Mouse (Mus musculus) forebrain, embryonic 10.5 days (tissue): ENCODE data around the gene Ugt1a6a. TPM values are rescaled to one million over a fixed set of nuclear protein-coding genes. Genes with fewer than 3 reads are reported as not detected.
"Not testable (repeated sequence)": the region's sequence is repeated elsewhere in the genome, so short reads cannot be mapped to it uniquely, and the experiment has no call there.

Experiments used
- DNase-seq: peaks from one replicate; pipeline ENCODE4 v3.0.0-alpha.2; 2017; ENCODE audit warnings: low spot score; ENCODE audit errors: extremely low spot score
- H3K27ac ChIP-seq: fragments of 300-500 bp; sonication (generic); 2 replicates; pipeline ENCODE4 v1.5.1; 2016; ENCODE audit warnings: mild to moderate bottlenecking
- H3K27me3 ChIP-seq: fragments of 300-500 bp; sonication (generic); 2 replicates; pipeline ENCODE4 v1.6.1; 2016; ENCODE audit warnings: mild to moderate bottlenecking; ENCODE audit not compliant: poor library complexity, severe bottlenecking
- H3K36me3 ChIP-seq: fragments of 300-500 bp; sonication (generic); replicated peaks from 2 replicates; pipeline ENCODE4 v1.6.1; 2016; ENCODE audit warnings: mild to moderate bottlenecking, moderate library complexity
- H3K4me1 ChIP-seq: fragments of 300-500 bp; sonication (generic); 2 replicates; pipeline ENCODE4 v1.6.1; 2016
- H3K4me3 ChIP-seq: fragments of 300-500 bp; sonication (generic); 2 replicates; pipeline ENCODE4 v1.5.1; 2016; ENCODE audit warnings: mild to moderate bottlenecking, moderate library complexity
- H3K9me3 ChIP-seq: fragments of 300-500 bp; sonication (generic); 2 replicates; pipeline ENCODE4 v1.6.1; 2016; ENCODE audit warnings: mild to moderate bottlenecking, moderate library complexity
- WGBS: fragments of 180-500 bp; shearing (Covaris S2); methylation state at CpG from one replicate; pipeline ENCODE4 v1.1.7; 2016; 5-methylcytosine and 5-hydroxymethylcytosine counted together
- polyA plus RNA-seq: library from polyadenylated mRNA; unstranded; fragments of >200 nt; fragmentation: Nextera tagmentation; extraction: Ambion mirVana; gene quantifications from 2 replicates; pipeline ENCODE4 v1.2.1, GENCODE M21; 2016

The Ugt1a6a gene
- polyA plus RNA-seq, 1 experiment from 2014 or later = 0.20 TPM

DNA sequence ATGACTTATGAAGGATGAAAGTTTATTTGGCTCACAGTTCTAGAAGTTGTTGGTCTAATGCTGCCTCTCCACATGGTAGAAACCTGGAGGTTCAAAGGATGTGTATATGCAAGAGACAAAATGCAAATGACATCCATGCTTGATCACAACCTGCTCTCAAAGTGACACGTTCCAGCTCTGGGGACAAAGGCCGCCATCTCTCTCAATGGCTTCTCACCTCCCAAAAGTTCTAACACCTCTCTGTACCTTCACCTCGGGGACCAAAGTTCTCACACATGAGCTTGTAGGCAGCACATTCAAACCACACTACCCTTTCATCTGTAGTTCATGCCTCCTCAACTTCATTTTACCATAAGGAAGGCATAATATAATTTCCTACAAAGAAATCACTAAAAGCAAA lies 83.0 kb downstream of the Ugt1a6a start:
- no peaks in the 10 kb centered on the region for H3K4me1 ChIP-seq
- peak; percentile 20 for DNase-seq
- no peaks in the 10 kb centered on the region for H3K36me3 ChIP-seq
- 42% methylated on average over 3 of the region's 3 CpGs for WGBS
- peaks cover 37% of the 10 kb centered on the region for H3K9me3 ChIP-seq
- H3K4me3 ChIP-seq = no peak overlapping the region
- no peaks in the 10 kb centered on the region for H3K27me3 ChIP-seq
- no peak overlapping the region for H3K27ac ChIP-seq

DNA sequence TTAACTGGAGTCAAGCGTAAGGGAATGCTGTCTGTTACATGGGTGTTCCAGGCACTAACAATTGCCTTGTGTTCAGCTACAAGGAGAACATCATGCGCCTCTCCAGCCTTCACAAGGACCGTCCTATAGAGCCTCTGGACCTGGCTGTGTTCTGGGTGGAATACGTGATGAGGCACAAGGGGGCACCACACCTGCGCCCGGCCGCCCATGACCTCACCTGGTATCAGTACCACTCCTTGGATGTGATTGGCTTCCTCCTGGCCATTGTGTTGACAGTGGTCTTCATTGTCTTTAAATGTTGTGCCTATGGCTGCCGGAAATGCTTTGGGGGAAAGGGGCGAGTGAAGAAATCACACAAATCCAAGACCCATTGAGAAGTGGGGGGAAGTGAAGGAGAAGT lies 83.4 kb downstream of the Ugt1a6a start:
- Histone ChIP-seq H3K36me3 (no peaks in the 10 kb centered on the region), H3K27ac (no peak overlapping the region), H3K4me3 (no peak overlapping the region), H3K4me1 (no peaks in the 10 kb centered on the region), H3K27me3 (no peaks in the 10 kb centered on the region), H3K9me3 (peaks cover 32% of the 10 kb centered on the region)
- peak; percentile 35 for DNase-seq
- 75% methylated on average over 9 of the region's 9 CpGs for WGBS

DNA sequence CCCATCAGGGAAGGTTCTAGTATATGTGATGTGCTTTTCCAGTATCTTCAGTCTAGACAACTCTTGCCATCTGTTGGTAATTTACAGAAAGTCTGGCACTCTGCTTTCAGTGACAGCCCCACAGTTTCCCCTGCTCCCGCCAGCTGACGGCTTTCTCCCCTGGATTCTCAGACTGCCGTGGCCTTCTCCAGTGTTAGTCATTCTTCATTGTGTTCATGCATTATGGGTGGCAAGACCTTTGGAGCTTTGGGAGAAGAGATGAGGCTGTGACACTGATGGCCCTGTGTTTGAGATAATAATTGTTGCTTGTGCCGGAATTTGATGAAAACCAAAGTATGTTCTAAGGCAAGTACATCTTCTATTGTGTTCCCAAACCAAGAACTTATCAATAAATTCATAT lies 84.0 kb downstream of the Ugt1a6a start:
- Histone ChIP-seq H3K36me3 (no peaks in the 10 kb centered on the region), H3K4me3 (no peak overlapping the region), H3K4me1 (no peaks in the 10 kb centered on the region), H3K27me3 (no peaks in the 10 kb centered on the region), H3K9me3 (peaks cover 26% of the 10 kb centered on the region), H3K27ac (no peak overlapping the region)
- 53% methylated on average over 4 of the region's 4 CpGs for WGBS
- DNase-seq = peak; percentile 20

DNA sequence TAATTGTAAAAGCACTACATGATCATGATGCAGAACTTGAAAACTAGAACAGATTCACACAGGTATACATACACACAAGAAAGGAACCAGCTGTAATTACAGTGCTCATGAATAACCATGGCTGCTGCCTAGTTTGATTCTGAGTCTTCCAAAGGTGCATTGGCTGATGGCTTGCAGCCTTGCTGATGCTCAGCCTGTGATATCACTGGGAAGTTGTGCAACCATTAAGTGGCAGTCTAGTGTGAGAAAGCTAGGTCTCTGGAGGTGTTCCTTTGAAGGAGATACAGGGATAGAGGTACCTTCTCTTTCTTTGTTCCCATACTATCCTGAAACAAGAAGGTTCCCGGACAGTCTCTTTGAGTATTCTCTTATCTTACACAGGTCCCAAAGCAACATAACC lies 84.4 kb downstream of the Ugt1a6a start:
- Histone ChIP-seq H3K4me1 (no peaks in the 10 kb centered on the region), H3K36me3 (no peaks in the 10 kb centered on the region), H3K27me3 (no peaks in the 10 kb centered on the region), H3K27ac (no peak overlapping the region), H3K9me3 (peaks cover 22% of the 10 kb centered on the region), H3K4me3 (no peak overlapping the region)
- 16% methylated on average over 1 of the region's 1 CpGs for WGBS
- peak; percentile 22 for DNase-seq

DNA sequence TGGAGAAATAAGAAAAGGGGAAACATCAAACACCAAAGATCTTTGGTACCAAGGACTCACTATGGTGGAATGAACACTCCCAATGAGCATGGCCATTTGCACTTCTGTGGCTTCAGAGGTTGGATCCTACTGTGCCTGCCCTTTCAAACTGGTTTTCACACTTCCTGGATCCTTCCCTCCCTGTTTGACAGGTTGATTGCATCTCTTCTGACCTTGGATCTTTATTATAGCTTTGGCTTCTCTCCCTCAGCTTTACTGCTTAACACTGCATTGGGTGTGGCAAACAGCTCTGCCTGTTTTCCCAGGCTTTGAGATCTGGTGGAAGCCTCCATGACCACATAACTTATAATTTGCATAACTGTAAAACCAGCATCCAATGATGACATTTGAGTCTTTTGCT lies 85.7 kb downstream of the Ugt1a6a start:
- no peaks in the 10 kb centered on the region for H3K4me1 ChIP-seq
- no peak overlapping the region for H3K4me3 ChIP-seq
- DNase-seq = peak; percentile 18
- H3K27ac ChIP-seq = no peak overlapping the region
- H3K9me3 ChIP-seq = peaks cover 10% of the 10 kb centered on the region
- H3K36me3 ChIP-seq = no peaks in the 10 kb centered on the region
- no peaks in the 10 kb centered on the region for H3K27me3 ChIP-seq

DNA sequence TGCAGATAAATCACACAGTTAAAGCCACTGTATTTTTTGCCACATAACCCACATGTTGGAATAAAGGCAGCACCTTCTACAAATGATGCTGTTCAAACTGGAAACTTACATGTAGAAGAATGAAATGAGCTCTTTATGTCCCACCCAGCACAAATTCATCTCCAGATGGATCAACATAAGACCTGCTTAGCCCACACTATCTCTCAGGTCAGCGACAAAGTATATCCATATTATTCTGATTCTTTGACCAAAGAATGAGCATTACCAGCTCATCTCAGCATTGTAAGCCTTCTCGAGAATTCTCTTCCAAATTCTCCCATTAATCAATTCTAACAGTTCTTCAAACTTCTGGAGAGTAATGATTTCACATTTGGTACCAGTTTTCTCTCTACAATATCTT lies 87.6 kb downstream of the Ugt1a6a start:
- Histone ChIP-seq H3K4me3 (no peak overlapping the region), H3K27me3 (no peaks in the 10 kb centered on the region), H3K27ac (no peak overlapping the region), H3K9me3 (peaks cover 20% of the 10 kb centered on the region), H3K4me1 (no peaks in the 10 kb centered on the region), H3K36me3 (no peaks in the 10 kb centered on the region)
- WGBS = 62% methylated on average over 2 of the region's 2 CpGs
- no peak for DNase-seq

DNA sequence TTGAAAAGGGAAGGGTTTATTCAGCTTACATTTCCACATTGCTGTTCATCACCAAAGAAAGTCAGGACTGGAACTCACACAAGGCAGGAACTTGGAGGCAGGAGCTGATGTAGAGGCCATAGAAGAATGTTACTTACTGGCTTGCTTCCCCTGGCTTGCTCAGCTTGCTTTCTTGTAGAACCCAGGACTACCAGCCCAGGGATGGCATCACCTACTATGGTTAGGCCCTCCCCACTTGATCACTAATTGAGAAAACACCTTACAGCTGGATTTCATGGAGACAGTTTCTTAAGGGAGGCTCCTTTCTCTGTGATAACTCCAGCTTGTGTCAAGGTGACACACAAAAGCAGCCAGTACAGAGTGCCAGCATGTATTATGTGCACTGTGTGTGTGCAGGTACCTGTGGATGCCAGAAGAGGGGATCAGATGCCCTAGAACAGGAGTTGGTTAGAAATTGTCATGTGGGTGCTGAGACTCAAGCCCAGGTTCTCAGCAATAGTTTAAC lies 88.5 kb downstream of the Ugt1a6a start:
- not testable (repeated sequence) for H3K4me1 ChIP-seq, H3K27ac ChIP-seq, H3K27me3 ChIP-seq, H3K4me3 ChIP-seq, H3K36me3 ChIP-seq
- DNase-seq = peak; percentile 20
- H3K9me3 ChIP-seq = peaks cover 29% of the 10 kb centered on the region

DNA sequence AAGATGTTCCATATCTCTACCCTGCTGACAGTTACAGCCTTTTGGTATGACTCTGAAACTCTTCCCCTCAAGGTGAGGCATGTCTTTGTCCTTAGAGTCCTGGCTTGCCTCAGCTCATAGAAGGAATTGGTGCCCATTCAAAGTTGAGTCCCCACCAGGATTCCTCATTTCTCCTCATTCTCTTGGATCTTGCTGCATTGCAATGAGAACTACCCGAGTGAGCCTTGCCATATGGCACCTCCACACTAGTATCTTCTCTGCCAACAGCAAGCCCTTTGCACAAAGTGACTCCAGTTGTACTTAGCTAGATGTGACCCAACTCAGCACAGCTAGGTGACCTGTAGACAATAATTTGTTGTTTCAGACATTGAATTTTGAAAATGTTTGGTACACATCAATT lies 89.0 kb downstream of the Ugt1a6a start:
- Histone ChIP-seq H3K9me3 (peaks cover 34% of the 10 kb centered on the region), H3K4me3 (no peak overlapping the region), H3K27ac (no peak overlapping the region), H3K36me3 (no peaks in the 10 kb centered on the region), H3K4me1 (no peaks in the 10 kb centered on the region), H3K27me3 (no peaks in the 10 kb centered on the region)
- peak; percentile 28 for DNase-seq
- WGBS = 61% methylated on average over 1 of the region's 1 CpGs

DNA sequence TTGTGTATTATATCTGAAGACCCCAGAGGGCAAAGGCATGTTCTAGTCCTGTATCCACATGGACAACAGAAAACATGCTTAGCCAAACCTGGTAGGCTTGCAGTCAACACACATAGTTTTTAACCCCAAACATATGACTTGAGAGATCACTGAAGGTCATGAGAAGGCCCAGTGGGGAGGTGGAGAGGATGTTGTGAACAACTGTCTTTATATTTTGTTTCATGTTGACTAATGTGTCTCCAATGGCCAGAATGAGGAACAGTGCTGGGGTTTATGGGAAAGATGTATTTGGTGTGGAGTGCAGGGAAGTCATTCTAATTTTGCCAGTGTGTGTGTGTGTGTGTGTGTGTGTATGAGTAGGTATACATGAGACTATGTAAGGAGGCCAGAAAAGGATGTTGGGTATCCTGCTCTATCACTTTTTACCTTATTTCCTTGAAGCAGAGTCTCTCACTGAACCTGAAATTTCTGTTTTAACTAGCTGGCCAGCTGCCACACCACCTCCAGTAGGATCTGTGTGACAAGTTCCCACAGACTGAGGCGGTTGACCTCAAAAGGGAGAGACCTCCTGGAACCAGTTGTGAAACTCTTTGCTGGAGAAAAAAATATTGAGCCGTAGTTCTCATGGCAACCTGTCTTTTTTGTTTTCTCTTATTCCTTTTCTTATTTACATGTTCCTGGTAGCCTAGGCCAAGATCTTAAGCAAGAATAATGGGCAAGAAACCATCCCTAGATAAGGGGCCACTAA lies 89.6 kb downstream of the Ugt1a6a start:
- Histone ChIP-seq H3K4me3 (no peak overlapping the region), H3K27me3 (no peaks in the 10 kb centered on the region), H3K9me3 (peaks cover 40% of the 10 kb centered on the region), H3K4me1 (no peaks in the 10 kb centered on the region), H3K27ac (no peak overlapping the region), H3K36me3 (no peaks in the 10 kb centered on the region)
- WGBS = 74% methylated on average over 2 of the region's 2 CpGs
- peak; percentile 27 for DNase-seq

DNA sequence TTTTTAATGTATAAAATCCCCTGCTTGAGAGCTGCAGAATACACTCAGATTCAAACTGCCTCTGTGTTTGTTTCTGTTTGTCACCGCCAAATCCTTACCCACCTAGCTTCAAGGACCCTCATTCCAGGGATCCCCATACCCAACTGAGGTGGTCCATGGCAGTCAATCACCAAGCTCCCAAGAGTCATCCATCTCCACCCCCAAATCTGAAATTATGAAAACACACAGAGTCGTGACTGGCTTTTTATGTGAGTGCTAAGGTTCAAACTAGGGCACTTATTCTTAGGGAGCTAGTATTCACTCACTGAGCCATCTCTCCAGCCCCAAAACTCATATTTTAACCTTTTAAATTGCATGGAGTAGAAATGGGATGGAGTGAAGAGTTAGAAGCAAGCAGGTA lies 90.7 kb downstream of the Ugt1a6a start:
- WGBS = 43% methylated on average over 2 of the region's 2 CpGs

DNA sequence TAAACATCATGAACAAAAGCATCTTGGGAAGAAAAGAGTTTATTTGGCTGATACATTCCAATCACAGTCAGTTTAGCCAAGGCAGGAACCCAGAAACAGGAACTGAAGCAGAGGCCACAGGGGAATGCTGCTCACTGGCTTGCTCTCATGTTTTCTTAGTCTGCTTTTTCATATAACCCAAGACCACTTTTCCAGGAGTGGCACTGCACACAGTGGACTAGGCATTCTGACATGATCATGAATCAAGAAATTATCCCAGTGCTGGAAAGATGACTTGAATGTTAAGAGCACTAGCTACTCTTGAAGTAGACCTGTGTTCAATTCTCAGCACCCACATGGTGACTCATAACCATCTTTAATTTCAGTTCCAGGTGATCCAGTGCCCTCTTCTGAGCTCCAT lies 91.1 kb downstream of the Ugt1a6a start:
- Histone ChIP-seq H3K9me3 (peaks cover 56% of the 10 kb centered on the region), H3K4me1 (no peaks in the 10 kb centered on the region), H3K27ac (no peak overlapping the region), H3K36me3 (no peaks in the 10 kb centered on the region), H3K27me3 (no peaks in the 10 kb centered on the region), H3K4me3 (no peak overlapping the region)
- peak; percentile 14 for DNase-seq

More for the DNA sequence above, 90.7 kb downstream of the Ugt1a6a start:
- not testable (repeated sequence) for H3K4me1 ChIP-seq, DNase-seq, H3K36me3 ChIP-seq, H3K4me3 ChIP-seq, H3K27ac ChIP-seq, H3K27me3 ChIP-seq
- peaks cover 51% of the 10 kb centered on the region for H3K9me3 ChIP-seq

DNA sequence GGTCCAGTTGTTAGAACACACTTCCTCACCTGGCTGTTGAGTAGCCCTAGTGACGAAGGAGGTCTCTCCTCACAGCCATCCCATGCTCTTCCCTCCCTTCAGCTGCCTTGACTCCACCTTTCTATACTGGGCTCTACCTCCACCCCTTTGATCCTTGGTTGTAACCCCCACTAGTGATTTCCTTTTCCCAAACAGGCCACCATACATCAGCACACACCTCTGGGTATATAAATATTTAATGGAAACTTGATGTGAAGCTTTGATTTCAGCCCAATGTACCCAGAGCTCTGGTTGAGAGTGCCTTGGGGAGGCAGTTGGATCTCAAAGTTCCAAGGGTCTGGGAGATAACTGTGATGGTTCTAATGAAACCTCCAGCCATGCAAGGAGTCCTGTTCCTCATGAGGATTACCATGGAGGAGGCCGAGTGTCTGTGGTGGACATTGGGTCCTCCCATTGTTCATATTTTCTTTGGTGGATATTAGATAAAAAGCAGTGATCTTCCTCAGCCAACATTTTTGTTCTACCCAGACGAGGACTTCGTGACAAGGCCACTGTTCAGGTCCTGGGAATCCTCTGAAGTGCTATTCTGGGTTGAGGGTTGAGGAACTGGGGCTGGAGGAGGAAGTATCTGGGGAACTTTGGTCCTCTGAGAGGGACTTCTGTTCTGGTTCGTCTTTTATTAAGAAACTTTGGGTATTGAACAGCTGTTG lies 92.2 kb downstream of the Ugt1a6a start, which contains the start of gene Mroh2a:
Gene Mroh2a (plus strand): TSS at position 317 of the 710 bp plus-strand sequence.
- Histone ChIP-seq H3K9me3 (peaks cover 66% of the 10 kb centered on the region), H3K27me3 (no peaks in the 10 kb centered on the region), H3K4me3 (no peak within 1 kb of the TSS), H3K27ac (no peak within 1 kb of the TSS), H3K36me3 (no peaks in the 10 kb centered on the region), H3K4me1 (no peaks in the 10 kb centered on the region)
- peak; percentile 17 for DNase-seq
- 58% methylated on average over 5 of the region's 5 CpGs for WGBS

DNA sequence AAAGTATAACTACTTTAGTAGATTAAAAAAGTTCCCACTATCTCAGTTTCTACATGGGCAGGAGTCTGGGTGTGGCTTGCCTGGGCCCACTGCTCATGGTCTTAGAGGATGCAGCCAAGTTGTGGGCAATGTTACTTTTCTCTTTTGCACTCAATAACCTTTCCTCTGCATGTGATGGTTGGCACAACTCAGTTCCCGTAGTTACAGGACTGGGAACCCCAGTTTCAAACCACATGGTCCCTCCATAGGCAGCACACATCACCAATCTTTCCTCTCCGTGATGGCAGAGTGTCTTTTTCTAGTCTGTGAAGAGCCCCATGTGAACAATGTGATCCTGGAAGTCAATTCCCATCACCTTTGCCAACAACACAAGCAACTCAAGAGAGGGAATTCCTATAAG lies 92.9 kb downstream of the Ugt1a6a start:
- Histone ChIP-seq H3K4me3 (no peak overlapping the region), H3K27me3 (no peaks in the 10 kb centered on the region), H3K27ac (no peak overlapping the region), H3K36me3 (no peaks in the 10 kb centered on the region), H3K9me3 (peaks cover 73% of the 10 kb centered on the region), H3K4me1 (no peaks in the 10 kb centered on the region)
- peak; percentile 14 for DNase-seq
- WGBS = 67% methylated on average over 2 of the region's 2 CpGs
